Mouse (Mus musculus): ENCODE data around the gene Cym. TPM values are rescaled to one million over a fixed set of nuclear protein-coding genes. Genes with fewer than 3 reads are reported as not detected.

Cym gene
- polyA plus RNA-seq, 2 experiments from 2014 or later, result 0.90 TPM; not detected in 1

GRCm38 (mm10) chr3:107162741-107163140 is 58.8 kb downstream of the Cym start:
- no peak for ATAC-seq

Other genes starting within 250 kb of the Cym start
- gene Kcna3, start 185.6 kb downstream of the Cym start, polyA plus RNA-seq (2017; shearing (Covaris generic)), result 10 to 100 TPM in 1 of 2 experiments, 1 to 10 TPM in 1; 9.3 to 10.1 TPM
- gene Kcna2, start 120.6 kb downstream of the Cym start, polyA plus RNA-seq (2017; shearing (Covaris generic)), result under 1 TPM; 0.10 to 0.13 TPM
- gene Kcna10, start 38.7 kb downstream of the Cym start, polyA plus RNA-seq (2017; shearing (Covaris generic)), result not detected
- gene A630076J17Rik, start 8.9 kb upstream of the Cym start, polyA plus RNA-seq (2017; shearing (Covaris generic)), result not detected
- under 1 TPM; 0.15 to 0.33 TPM for gene Prok1, start 18.0 kb upstream of the Cym start, polyA plus RNA-seq (2017; shearing (Covaris generic))
- 100 to 1,000 TPM; 223 to 224 TPM for gene Lamtor5, start 57.1 kb upstream of the Cym start, polyA plus RNA-seq (2017; shearing (Covaris generic))
- 1 to 10 TPM in 1 of 2 experiments, under 1 TPM in 1; 0.57 to 2.6 TPM for gene Slc16a4, start 69.5 kb upstream of the Cym start, polyA plus RNA-seq (2017; shearing (Covaris generic))
- gene Rbm15, start 111.9 kb upstream of the Cym start, polyA plus RNA-seq (2017; shearing (Covaris generic)), result 10 to 100 TPM; 13.2 to 19.5 TPM
- gene Kcnc4, start 237.8 kb upstream of the Cym start, polyA plus RNA-seq (2017; shearing (Covaris generic)), result not detected

All from activated CD4-positive, CD25-positive, alpha-beta regulatory T cell, adult 4 months (primary cell).